Mouse (Mus musculus) heart, adult 2 months (tissue): ENCODE data around the gene Ppp1r15b.

Source experiments
- CTCF ChIP-seq: fragments of 200-600 bp; IDR thresholded peaks from 2 replicates; pipeline ENCODE4 v1.8.1; 2022; ENCODE audit warnings: antibody characterized with exemption, mild to moderate bottlenecking, moderate library complexity
- POLR2A ChIP-seq: fragments of 200-500 bp; IDR thresholded peaks from 2 replicates; pipeline ENCODE4 v1.6.1; 2011; ENCODE audit warnings: mild to moderate bottlenecking, low read depth, low read length, control low read depth; ENCODE audit not compliant: insufficient read depth

DNA sequence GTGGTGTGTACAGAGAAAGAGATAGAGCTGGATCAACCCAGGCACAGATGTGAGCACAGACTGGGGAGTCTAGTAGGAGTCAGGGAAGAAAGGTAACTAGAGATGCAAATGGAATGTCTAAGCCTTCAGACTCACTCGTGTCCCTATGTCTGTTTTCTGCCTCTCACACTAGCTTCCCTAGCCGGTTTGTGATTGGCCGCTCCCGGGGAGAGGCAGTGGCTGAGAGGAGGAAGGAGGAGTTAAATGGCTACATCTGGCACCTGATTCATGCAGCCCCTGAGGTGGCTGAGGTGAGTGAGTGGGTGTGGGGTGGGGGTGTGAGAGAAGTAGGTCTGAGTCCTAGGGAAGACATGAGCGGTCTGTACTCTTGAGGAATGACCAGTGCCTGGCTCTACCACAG is 28.8 kb upstream of the Ppp1r15b start:
- no peak for TF ChIP-seq POLR2A
- TF ChIP-seq CTCF = no peak
